Mouse (Mus musculus) activated CD4-positive, CD25-positive, alpha-beta regulatory T cell, adult 4 months (primary cell): ENCODE data around the gene N4bp2. TPM values are rescaled to one million over a fixed set of nuclear protein-coding genes. Genes with fewer than 3 reads are reported as not detected.
A peak's percentile ranks its signal among the peaks of the same experiment; 100 is the strongest.

Source experiments
- ATAC-seq: one replicate; pipeline ENCODE4 v1.8.0; 2017
- polyA plus RNA-seq, 2 experiments: library from polyadenylated mRNA; unstranded; fragments of 100-300 nt; shearing (Covaris generic); gene quantifications; one replicate each; pipeline ENCODE4 v1.2.1; 2017

The N4bp2 gene
- polyA plus RNA-seq, 2 experiments from 2014 or later, result 7.8 to 15.6 TPM

DNA sequence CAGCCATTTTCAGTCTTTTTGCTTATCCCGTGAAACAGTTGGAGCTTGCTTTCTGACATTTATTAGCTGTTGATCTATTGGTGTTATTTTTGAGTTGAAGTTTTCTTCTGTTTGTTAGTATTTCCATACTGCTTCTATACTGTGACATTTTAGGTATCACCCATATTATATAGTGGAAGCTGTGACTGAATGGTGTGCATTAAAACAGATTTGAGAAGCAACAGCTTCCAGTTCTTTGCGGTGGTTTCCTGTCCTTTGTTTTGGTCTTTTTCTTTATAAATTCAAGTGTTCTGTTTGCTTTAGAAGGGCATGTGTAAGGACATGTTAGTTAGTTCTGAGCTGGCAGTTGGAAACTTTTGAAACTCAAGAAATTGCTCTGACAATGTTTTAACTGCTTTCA, 65.7 kb downstream of the N4bp2 start:
- ATAC-seq, result no peak

DNA sequence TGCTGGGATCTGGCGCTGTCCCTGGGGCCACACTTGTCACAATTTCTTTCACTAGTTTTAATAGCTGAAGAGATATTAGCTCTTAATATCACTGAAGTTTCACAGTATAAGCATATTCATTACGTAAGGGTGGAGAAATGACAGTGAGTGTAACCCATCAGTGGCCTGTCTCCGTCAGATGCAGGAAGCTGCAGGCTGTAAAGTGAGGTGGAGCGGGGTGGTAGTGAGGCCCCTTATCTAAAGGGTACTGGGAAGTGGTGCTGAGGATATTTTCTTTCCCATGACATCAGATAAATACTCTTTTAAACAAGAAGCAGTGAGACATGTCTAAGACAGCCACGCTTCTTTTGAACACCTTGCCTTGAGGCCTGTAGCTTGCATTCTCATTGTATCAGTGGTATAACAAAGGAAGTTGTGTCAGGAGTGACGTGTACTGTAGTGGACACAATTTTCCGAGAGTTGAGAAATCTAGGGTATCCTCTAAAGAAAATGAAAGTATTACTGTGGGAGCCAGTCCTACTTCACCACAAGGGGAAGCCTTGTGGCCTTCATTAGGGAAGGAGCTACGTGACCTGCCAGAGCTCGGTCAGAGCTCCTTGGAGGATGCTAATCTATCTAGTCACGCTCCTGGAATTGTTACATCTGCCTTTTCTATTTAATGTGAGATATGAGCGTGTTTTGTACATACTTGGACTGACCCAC, 68.7 kb downstream of the N4bp2 start:
- ATAC-seq, result no peak

DNA sequence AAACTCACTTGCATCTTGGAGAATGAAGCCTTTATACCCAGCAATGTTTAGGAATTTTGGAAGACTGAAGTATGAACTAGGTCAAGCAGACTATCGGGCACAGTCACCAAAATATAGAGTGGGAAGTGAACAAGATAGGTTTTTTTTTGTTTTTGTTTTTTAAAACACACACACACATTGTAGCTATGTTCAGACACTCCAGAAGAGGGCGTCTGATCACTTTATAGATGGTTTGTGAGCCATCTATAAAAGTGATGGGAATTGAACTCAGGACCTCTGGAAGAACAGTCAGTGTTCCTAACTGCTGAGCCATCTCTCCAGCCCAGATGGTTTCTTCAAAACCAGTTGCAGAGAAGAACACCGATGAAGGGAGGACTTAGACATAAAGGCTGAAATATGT, 69.8 kb downstream of the N4bp2 start:
- ATAC-seq, result no peak

DNA sequence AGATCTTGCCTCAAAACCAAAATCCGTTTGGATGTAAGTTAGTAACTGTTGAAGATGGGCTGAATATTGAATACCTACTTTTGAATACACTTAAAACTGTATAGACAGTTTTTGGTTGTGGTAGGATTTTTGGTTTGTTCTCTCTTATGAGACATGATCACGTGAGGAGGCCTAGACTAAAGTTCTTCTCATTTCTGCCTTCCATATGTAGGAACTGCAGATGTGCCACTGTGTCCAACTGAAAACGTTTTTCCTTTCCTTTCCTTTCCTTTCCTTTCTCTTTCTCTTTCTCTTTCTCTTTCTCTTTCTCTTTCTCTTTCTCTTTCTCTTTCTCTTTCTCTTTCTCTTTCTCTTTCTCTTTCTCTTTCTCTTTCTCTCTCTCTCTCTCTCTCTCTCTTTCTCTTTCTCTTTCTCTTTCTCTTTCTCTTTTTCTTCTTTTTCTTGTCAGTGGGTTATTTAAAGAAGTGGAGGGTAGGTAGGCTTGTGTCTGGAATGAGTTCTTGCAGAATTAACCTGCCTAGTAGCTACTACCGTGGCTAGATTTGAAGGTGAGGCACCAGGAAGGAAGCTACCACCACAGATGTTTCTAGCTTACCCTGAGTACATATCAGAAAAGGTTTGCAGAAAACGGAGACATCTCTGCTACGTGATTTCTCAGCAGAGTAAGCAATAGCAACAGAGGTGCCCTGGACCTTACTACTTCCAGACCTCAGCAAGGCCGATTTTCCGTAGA, 70.6 kb downstream of the N4bp2 start:
- ATAC-seq, result peak; percentile 48

DNA sequence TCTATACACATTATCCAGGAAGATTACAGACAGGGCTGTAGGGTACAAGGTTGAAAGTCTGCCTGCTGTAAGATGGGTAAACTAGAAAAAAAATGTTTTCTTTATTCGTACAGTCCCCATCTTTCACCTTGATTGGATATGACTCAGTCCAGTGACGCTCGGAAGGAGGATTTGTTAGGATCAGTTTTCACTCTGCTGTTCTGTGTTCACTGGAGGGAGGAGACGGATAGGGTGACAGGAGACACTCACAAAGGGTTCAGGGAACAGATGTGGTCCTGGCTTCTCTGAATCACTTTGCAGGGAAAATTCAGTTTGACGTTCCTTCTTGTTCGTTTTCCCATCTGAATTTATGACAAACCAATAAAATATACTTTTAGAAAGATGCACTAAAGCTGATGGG, 74.7 kb downstream of the N4bp2 start:
- no peak for ATAC-seq

DNA sequence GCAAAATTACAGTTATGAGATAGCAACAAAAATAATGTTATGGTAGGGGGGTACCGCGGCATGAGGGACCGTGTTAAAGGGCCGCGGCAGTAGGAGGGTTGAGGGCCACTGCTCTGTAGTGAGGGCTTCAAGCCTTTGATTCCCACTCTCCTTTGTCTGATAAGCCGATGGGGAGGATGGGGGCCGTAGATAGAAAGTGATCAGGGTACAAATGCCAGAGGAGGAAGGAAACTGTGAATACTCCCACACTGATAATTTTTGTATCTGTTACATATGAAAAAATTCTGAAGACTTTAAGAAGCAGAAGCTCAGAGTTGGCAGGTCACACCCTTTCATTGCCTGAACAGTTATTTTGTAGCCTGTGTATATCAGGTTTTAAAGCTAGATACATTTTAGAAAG, 79.6 kb downstream of the N4bp2 start:
- ATAC-seq, result no peak

DNA sequence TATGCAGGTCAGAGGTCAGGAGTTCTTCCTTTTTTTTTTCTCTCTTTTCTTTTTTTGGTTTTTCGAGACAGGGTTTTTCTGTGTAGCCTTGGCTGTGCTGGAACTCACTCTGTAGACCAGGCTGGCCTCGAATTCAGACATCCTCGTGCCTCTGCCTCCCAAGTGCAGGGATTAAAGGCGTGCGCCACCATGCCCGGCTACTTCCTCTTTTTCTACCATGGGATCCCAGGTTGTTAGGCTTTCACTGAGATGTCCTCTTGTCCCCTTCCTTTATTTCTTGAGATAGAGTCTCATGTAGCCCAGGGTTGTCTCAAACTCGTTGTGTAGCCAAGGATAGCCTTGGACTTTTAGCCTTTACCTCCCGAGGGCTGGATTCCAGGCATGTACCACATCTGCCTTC, 83.2 kb downstream of the N4bp2 start:
- ATAC-seq, result no peak

DNA sequence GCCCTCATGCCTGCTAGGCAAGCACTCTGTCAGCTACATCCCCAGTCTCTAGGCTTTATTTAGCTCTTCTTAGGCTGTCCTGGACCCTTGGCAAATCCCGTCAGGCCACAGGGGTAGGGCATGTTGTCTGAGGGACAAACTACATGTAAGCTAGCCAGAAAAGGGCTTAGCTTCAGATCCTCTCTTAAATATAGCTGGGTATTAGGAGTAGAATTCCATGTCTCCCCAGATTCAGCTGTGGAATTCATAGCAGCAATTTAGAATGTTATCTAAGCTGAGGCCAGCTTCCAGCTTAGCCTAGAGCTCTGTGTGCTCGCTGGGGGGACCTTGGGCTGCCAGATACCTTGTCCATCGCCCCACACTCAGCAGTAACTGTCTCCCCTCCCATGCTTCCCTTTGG, 83.6 kb downstream of the N4bp2 start:
- no peak for ATAC-seq

DNA sequence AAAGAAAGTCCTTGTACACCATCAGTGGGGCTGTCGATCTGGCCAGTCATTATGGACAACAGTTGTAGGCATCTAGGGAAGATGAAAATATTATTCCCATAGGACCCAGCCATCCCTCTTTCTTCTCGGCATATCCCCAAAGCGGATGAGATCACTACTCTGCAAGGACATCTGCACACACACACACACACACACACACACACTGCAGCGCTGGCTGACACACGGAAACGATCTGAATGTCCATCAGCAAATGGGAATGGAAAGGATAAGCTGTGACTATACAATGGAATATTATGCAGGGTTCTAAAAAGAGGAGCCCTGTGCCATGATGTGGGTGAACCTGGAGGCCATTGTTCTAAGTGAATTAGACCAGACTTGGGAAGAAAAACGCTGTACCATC, 84.3 kb downstream of the N4bp2 start:
- ATAC-seq, result no peak

DNA sequence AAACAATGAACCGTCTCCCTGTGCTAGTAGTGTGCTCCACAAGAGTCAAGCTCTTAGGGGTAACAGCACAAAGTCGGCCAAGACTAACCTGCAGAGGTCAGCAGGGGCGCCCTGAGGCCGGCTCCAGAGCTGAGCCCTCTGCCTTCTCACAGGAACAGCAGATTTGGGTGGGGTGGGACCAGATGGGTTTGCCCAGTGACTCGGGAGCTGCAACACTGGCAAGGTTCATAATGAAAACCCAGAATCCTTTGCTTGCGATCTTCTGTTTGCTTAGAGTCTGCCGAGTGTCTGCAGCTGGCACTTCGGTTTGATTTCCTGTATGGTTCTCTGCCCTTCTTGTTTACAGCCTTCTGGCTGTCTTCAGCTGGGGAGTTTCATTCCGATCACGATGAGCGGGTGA, 87.4 kb downstream of the N4bp2 start:
- peak; percentile 74 for ATAC-seq

DNA sequence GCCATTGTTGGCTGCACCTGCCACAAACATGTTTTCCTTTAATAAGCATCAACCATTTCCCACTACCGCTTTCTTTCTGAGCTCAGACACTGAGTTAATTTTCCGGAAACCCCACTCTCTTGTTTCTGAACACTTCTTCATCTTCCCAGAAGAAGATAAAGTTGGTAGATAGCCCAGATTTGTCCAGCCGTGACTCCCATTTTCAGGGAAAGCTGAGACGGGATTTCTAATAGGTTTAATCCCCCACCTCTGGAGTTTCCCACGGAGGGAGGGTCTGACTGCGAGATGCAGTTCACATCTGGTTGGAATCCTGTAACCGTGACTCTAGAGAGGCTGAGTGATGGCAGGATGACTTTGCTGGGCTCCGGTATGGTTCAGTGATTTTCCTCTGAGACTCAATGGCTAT, 91.5 kb downstream of the N4bp2 start:
- no peak for ATAC-seq

DNA sequence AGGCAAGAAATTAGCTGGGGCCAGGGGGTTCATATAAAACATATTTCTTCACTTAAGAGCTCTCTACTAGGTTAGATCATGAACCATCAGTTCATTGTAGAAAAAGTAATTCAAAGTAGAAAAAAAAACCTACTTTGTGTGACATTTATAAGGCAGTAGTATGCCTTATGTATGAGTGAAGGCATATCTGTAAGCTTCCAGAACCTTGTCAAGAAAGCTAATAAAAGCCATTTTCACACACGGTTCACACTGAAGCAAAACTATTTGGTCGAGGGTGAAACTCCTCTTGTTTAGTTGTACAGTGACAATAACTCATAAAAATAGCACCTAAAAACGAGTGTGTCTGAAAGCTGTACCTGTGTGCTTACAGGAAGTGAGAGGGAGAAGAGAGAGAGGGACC, 92.2 kb downstream of the N4bp2 start:
- ATAC-seq, result no peak

DNA sequence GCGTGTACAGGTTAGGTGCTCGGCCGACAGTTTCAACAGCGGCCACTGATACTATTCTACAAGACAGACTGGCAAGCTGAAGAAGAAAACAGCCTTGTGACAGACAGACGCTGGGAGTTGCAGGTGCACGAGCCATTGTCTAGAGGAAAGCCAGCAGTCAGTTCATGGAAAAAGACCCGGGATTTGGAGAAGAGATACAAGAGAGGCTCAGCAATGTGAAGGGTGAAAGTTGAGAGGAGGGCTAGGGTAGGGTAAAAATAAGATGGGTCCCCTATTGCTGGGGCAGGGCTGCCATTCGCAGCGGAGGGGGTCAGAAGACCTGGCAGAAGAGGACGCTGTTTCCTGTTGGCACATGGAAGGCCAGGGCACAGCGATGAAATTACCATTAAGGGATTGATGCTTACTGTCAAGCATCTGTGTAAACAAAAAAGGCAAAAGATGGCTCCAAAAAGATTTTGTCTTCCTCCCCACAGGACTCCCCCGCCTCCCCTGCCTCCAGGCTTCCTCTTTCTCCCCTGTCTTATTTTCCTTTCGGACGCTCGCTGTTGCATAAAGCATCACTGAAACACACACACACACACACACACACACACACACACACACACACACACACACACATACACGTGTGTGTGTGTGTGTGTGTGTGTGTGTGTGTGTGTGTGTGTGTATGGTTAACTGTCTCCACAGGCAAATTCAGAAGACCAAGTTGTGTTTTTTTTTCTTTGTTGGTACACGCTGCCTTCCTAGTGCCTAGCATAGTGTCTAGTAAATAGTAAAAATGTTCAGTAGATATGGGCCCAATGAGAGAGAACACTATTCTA, 93.5 kb downstream of the N4bp2 start:
- no peak for ATAC-seq

DNA sequence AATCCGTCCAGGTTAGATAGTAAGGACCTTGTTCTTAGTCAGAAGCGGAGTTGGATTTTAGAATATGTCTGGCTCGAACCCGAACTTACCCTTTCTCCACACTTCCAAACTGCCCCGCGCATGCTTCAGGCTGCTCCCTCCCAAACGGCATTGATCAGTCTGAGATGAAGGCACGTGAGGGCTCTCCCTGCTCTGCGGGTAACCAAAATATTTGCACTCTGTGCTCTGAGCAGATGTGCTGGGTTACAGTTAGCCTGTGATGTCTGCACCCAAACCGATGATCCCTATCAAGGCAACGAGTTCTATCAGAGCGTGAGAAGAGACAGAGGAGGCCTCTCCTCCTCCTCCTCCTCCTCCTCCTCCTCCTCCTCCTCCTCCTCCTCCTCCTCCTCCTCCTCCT, 94.6 kb downstream of the N4bp2 start:
- ATAC-seq, result peak; percentile 43

DNA sequence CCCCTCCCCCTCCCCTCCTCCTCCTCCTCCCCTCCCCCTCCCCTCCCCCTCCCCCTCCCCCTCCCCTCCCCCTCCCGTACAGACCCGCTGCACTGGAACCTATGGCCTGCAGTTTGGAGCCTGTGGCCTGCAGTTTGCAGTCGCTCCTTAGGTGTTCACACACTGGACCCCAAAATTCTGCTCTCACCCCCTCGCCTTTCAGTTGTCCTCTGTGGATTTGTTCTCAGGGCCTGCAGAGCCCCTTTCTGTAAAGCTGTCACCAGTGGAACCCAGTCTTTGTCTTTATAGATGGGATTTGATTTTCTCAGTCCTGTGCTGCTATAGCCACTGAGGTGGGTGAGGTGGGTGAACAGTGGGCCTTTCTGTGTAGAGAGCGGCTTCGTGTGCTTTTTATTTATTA, 95.0 kb downstream of the N4bp2 start:
- no peak for ATAC-seq

DNA sequence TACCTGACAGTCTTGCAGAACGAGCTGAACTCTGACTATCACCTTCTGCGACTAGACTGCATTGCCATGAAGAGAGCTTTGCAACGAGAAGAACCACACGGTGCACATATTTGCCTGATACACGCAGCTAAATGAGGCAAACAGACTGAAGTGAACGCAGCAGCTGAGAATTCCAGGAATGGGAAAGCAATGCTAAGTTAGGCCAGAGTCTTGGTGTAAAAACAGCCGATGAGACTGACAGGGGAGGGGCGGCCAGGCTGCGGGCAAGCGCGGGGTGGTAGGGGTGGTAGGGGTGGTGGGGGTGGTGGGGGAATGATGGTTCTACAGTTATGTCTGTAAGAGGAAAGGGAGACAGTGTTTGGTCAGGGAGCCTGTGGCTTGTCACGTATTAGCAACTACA, 95.6 kb downstream of the N4bp2 start:
- no peak for ATAC-seq

DNA sequence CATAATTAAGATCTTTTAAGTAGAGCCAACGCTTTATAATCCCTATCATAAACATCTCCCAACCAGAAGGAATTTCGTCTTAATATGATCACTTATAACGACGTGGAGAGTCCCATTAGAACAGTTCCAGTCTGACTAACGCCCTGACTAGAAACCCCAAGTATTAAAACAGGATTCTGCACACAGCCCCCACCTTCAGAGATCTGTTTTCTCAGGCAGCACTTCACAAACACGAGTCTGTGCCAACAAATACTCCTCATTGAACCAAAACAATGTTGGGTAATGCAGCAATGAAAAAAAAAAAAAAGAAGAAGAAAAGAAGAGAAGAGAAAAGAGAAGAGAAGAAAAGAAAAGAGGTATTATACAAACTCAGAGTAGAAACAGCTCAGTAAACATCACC, 96.1 kb downstream of the N4bp2 start:
- ATAC-seq, result no peak

DNA sequence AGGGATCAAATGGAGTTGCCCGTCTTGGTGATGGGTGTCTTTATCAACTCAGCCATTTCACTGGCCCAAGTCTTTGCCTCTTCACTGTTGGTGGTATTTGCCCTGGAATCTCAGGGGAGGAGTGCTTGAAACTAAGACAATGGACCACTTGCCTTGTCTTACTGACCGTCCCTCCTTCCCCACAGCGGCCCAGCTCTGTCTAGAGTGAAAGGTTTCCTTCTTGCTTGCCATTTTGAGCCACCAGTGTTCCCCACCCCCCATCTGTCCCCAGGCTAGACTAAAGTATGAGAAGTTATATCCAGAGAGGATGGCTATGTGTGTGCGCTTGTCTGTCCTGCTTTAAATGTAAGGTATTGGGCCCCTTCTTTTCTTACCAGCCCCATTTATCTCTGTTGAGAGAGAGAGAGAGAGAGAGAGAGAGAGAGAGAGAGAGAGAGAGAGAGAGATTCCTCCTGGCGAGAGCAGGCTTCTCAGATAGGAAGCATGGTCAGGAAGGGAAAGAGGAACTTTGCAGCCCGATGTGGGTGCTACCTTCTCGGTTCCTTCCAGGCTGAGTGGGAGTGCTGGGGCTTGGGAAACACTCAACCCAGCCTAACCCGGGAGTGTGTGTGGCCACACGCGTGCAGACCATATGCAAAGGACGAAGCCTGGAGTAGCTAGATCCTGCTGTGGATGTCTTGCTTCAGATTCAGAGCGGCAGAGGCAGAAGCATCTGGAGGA, 97.1 kb downstream of the N4bp2 start:
- ATAC-seq, result no peak

DNA sequence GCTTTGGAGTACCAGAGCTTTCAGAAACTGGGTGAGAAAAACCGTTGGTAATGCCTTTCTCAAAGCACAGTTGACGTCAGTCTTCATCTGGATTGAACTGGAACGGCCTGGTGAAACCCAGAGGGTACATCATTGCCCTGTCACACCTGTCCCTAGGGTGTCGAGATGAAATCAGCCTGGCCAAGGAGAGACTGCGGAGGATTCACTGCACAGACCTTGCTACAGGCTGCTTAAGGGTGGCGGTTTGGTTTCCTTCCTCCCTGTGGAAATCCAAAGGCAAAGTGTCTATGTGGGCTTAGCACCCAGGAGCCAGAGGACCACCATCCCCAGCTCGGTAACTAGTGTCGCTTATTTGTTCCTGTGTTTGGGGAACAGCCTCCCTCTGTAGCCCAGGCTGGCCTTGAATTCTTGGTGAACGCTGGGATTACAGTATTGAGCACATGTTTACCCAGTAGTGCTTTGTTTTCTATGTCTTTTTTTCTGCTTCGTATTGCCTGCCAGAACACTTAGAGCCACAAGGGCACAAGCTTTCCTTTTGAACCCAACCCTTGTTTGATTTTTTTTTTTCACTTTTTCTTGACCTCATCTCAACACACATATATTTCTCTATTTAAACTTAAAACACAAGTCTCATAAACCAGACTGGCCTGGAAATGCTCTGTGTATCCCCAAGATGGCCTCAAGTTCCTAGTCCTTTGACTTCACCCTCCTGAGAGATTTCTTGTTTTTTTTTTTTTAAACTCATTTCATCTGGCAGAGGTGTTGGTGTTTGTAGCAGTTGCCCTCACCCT, 98.0 kb downstream of the N4bp2 start, which contains the start of gene Rhoh:
TSS of gene Rhoh (plus strand) at position 60 of the 791 bp plus-strand sequence.
- ATAC-seq, result peak; percentile 4

DNA sequence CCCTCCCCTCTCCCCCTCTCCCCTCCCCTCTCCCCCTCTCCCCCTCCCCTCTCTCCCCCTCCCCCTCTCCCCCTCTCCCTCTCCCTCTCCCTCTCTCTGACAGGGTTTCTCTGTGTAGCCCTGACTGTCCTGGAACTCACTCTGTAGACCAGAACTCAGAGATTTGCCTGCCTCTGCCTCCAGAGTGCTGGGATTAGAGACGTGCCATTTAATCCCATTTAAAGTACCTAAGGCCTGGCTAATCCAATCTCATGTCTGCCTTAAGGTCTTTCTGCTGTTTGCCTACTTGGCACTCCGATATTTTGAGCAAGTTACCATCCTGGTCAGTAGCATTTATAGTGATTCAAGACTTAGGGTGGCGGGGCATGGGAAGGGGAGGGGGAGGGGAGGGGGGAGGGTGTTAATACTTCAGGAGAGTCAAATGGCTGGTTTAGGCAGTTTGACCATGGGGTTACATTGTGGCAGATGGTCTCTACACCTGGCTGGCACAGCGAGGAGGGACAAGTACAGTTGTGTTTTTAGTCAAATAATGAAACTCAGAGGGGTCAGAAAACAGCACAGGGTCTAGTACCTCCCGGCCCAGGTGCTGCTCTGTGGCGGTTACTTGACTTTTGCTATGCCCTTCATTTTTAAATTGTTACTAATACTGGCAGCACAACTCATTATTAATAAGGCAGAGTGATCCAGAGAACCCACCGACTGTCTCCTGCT, 99.1 kb downstream of the N4bp2 start:
- no peak for ATAC-seq

DNA sequence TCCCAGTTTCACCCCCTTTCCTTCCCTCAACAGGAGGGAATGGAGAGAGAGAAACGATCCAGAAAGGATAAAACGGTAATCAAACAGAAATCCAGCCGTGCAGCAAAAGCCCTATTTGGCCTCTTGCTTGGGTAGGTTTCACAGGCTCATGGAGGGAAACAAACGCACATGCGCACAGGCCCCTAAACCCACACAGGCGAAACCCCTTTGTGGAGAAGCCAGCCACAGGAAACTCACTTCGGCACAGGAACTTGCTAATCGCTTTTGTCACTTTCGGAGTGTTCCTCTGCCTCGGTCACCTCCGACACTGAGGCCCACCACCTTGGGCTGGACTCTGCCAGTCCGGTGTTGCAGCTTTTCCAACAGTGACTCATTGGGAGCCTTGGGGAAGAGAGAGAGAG, 100.0 kb downstream of the N4bp2 start:
- ATAC-seq, result peak; percentile 65
